Mouse (Mus musculus): ENCODE data around the gene Cttn. TPM values are rescaled to one million over a fixed set of nuclear protein-coding genes. Genes with fewer than 3 reads are reported as not detected.

Gene Cttn
- polyA plus RNA-seq, 2 experiments: 174 to 188 TPM

- ATAC-seq (ENCODE audit: low FRiP score, low read depth) (no peak), DNase-seq (ENCODE audit: low spot score) (peak; percentile 51)
- no peak overlapping the region for H3K4me2 ChIP-seq (replicated peaks; ENCODE audit: low read depth, low read length, severe bottlenecking)
- no peaks in the 10 kb centered on the region for H3K27me3 ChIP-seq (ENCODE audit: control insufficient read depth, insufficient read depth, low read length)
- H3K27ac ChIP-seq (replicated peaks; ENCODE audit: low read depth, low read length): no peak overlapping the region
- H3K36me3 ChIP-seq (ENCODE audit: control insufficient read depth, insufficient read depth, low read length): no peaks in the 10 kb centered on the region
- no peak for TF ChIP-seq POLR2A (IDR thresholded peaks at IDR 0.05; ENCODE audit: borderline replicate concordance, extremely low read depth, insufficient read depth, insufficient read length)
- 9% methylated on average over 8 of the region's 8 CpGs for WGBS
- H3K9me3 ChIP-seq (ENCODE audit: control insufficient read depth, low read length): no peaks in the 10 kb centered on the region
- no peak overlapping the region for H3K4me3 ChIP-seq (replicated peaks; ENCODE audit: low read length)
- H3K4me1 ChIP-seq (ENCODE audit: control insufficient read depth, insufficient read depth, low read length): no peaks in the 10 kb centered on the region; the same call in 1 of the 2 replicates
- H3K9ac ChIP-seq (ENCODE audit: low read depth, low read length, severe bottlenecking): no peak overlapping the region
These were observed 44.9 kb downstream of the Cttn start for GRCm38 (mm10) chr7:144425953-144426352.

- 78% methylated on average over 6 of the region's 6 CpGs for WGBS
- no peak for ATAC-seq (ENCODE audit: low FRiP score, low read depth)
- TF ChIP-seq POLR2A (IDR thresholded peaks at IDR 0.05; ENCODE audit: borderline replicate concordance, extremely low read depth, insufficient read depth, insufficient read length): no peak
These were observed 49.3 kb downstream of the Cttn start for GRCm38 (mm10) chr7:144421478-144421877.

GRCm38 (mm10) chr7:144420552-144420951 is 50.3 kb downstream of the Cttn start:
- DNase-seq (ENCODE audit: low spot score): no peak
- H3K4me1 ChIP-seq (ENCODE audit: control insufficient read depth, insufficient read depth, low read length): peaks cover 16% of the 10 kb centered on the region
- no peak overlapping the region for H3K4me3 ChIP-seq (replicated peaks; ENCODE audit: low read length)
- no peak for ATAC-seq (ENCODE audit: low FRiP score, low read depth)
- no peaks in the 10 kb centered on the region for H3K27me3 ChIP-seq (ENCODE audit: control insufficient read depth, insufficient read depth, low read length)
- no peak overlapping the region for H3K9ac ChIP-seq (ENCODE audit: low read depth, low read length, severe bottlenecking)
- no peaks in the 10 kb centered on the region for H3K36me3 ChIP-seq (ENCODE audit: control insufficient read depth, insufficient read depth, low read length)
- no peak overlapping the region for H3K4me2 ChIP-seq (replicated peaks; ENCODE audit: low read depth, low read length, severe bottlenecking)
- no peak for TF ChIP-seq POLR2A (IDR thresholded peaks at IDR 0.05; ENCODE audit: borderline replicate concordance, extremely low read depth, insufficient read depth, insufficient read length)
- no peaks in the 10 kb centered on the region for H3K9me3 ChIP-seq (ENCODE audit: control insufficient read depth, low read length)
- WGBS: 30% methylated on average over 16 of the region's 16 CpGs
- H3K27ac ChIP-seq (replicated peaks; ENCODE audit: low read depth, low read length): no peak overlapping the region

More at GRCm38 (mm10) chr7:144421478-144421877, 49.3 kb downstream of the Cttn start:
- DNase-seq (ENCODE audit: low spot score): no peak
- no peaks in the 10 kb centered on the region for H3K27me3 ChIP-seq (ENCODE audit: control insufficient read depth, insufficient read depth, low read length)
- H3K9me3 ChIP-seq (ENCODE audit: control insufficient read depth, low read length): no peaks in the 10 kb centered on the region
- H3K4me1 ChIP-seq (ENCODE audit: control insufficient read depth, insufficient read depth, low read length): peaks cover 16% of the 10 kb centered on the region
- H3K36me3 ChIP-seq (ENCODE audit: control insufficient read depth, insufficient read depth, low read length): no peaks in the 10 kb centered on the region
- no peak overlapping the region for H3K4me3 ChIP-seq (replicated peaks; ENCODE audit: low read length)
- no peak overlapping the region for H3K27ac ChIP-seq (replicated peaks; ENCODE audit: low read depth, low read length)
- H3K4me2 ChIP-seq (replicated peaks; ENCODE audit: low read depth, low read length, severe bottlenecking): no peak overlapping the region
- H3K9ac ChIP-seq (ENCODE audit: low read depth, low read length, severe bottlenecking): no peak overlapping the region

- no peak overlapping the region for H3K9ac ChIP-seq (ENCODE audit: low read depth, low read length, severe bottlenecking)
- H3K27ac ChIP-seq (replicated peaks; ENCODE audit: low read depth, low read length): no peak overlapping the region
- no peak overlapping the region for H3K4me3 ChIP-seq (replicated peaks; ENCODE audit: low read length)
- ATAC-seq (ENCODE audit: low FRiP score, low read depth) (peak; percentile 28; the same call in 1 of the 2 replicates), DNase-seq (ENCODE audit: low spot score) (peak; percentile 28)
- no peaks in the 10 kb centered on the region for H3K36me3 ChIP-seq (ENCODE audit: control insufficient read depth, insufficient read depth, low read length)
- no peaks in the 10 kb centered on the region for H3K27me3 ChIP-seq (ENCODE audit: control insufficient read depth, insufficient read depth, low read length)
- peaks cover 19% of the 10 kb centered on the region for H3K4me1 ChIP-seq (ENCODE audit: control insufficient read depth, insufficient read depth, low read length)
- no peaks in the 10 kb centered on the region for H3K9me3 ChIP-seq (ENCODE audit: control insufficient read depth, low read length)
- TF ChIP-seq POLR2A (IDR thresholded peaks at IDR 0.05; ENCODE audit: borderline replicate concordance, extremely low read depth, insufficient read depth, insufficient read length): no peak
- WGBS: 44% methylated on average over 16 of the region's 16 CpGs
- H3K4me2 ChIP-seq (replicated peaks; ENCODE audit: low read depth, low read length, severe bottlenecking): no peak overlapping the region
These were observed 53.0 kb downstream of the Cttn start for GRCm38 (mm10) chr7:144417644-144418343.

- no peaks in the 10 kb centered on the region for H3K9me3 ChIP-seq (ENCODE audit: control insufficient read depth, low read length)
- ATAC-seq (ENCODE audit: low FRiP score, low read depth) (no peak), DNase-seq (ENCODE audit: low spot score) (no peak)
- no peak overlapping the region for H3K27ac ChIP-seq (replicated peaks; ENCODE audit: low read depth, low read length)
- no peak overlapping the region for H3K4me3 ChIP-seq (replicated peaks; ENCODE audit: low read length)
- WGBS: 87% methylated on average over 2 of the region's 2 CpGs
- peaks cover 24% of the 10 kb centered on the region for H3K4me1 ChIP-seq (ENCODE audit: control insufficient read depth, insufficient read depth, low read length)
- no peaks in the 10 kb centered on the region for H3K36me3 ChIP-seq (ENCODE audit: control insufficient read depth, insufficient read depth, low read length)
- H3K4me2 ChIP-seq (replicated peaks; ENCODE audit: low read depth, low read length, severe bottlenecking): no peak overlapping the region
- no peak overlapping the region for H3K9ac ChIP-seq (ENCODE audit: low read depth, low read length, severe bottlenecking)
- no peaks in the 10 kb centered on the region for H3K27me3 ChIP-seq (ENCODE audit: control insufficient read depth, insufficient read depth, low read length)
- TF ChIP-seq POLR2A (IDR thresholded peaks at IDR 0.05; ENCODE audit: borderline replicate concordance, extremely low read depth, insufficient read depth, insufficient read length): no peak
These were observed 53.6 kb downstream of the Cttn start for GRCm38 (mm10) chr7:144417234-144417633.

Data from limb, embryonic 14.5 days (tissue).